Mouse (Mus musculus): ENCODE measurements around the gene Armc6.

Gene Armc6

DNA sequence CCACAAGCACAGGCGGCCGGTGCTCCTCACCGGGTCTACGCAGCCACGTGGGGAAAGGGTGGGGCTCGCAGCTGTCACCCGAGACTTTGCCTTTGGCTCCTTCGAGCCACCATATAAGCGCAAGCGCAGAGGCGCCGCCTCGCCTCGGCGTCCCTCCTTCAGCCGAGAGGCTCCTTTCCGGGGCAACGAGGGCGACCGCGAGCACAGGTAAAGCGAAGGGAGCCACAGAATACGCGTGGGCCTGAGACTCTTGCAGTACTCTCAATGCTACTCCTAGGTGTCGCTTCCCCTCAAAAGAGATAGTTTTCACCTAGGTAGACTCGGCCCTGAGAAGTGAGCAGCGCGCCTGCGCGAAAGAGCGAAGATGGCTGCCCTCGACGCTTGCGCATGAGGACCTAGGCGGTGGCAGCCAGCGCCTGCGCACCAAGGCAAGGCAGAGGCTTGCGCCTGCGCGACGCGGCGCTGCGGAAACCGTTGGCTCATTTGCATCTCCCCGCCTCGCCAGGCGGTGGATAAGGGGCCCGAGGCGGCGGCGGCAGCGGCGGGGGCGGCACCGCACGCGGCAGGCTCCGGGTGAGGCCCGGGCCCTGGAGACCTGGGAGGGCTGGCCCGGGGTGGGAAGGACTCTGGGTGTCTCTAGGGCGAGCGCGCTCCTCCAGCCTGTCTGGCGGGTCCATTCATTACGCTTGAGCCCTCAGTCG, at the start of gene Armc6, which contains the start of gene Sugp2:
Gene Armc6 (minus strand): TSS at position 387 of the 701 bp plus-strand sequence.
Gene Sugp2 (plus strand): TSS at position 147 of the 701 bp plus-strand sequence.
- DNase-seq (ENCODE audit: low read depth, low spot score): peak; percentile 99

DNA sequence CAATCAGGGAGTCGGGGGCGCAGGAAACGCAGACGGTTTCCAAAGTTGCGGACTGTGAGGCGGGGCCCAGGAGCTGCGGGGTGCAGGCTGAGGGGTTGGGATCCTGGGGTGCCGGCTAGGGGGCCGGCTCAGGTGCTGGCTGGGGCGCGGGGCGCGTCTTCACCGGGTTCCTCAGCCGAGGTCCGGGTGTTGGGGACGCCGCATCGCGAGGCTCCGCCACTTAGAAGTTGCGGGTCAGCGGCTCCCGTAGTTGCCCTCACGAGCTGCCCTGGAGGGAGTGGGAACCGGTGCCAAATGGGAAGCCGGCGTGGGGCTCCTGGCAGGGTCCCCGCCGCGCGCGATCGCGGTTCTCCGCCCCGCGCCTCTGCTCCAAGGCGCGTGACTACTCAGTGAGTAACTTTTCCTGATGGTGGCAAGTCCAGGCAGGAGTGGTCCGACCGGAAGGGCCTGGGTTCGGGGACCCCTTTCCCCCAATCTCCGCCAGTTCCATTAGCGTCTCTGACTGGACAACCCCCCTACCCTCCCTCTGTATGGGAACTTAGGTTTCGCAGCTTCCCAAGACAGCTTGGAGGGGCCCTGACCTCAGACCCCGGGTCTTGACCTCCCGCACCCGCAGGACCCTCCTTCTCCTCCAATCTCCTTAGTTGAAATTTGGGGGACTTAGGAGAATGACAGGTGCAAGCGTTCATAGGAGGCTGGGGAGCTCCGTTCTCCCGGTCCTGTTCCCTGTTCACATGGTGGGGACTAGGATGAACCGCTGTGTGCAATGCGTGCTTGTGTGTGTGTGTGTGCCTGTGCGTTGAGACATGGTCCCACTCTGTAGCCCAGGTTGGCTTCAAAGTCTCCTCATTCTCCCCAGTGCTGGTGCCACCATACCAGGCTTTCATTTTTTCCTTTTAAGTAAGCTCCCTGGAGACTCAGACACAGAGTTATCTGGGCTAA, 49.1 kb upstream of the Armc6 start:
- DNase-seq (ENCODE audit: low read depth, low spot score): no peak

- DNase-seq (ENCODE audit: low read depth, low spot score): peak; percentile 86
Measured at GRCm38 (mm10) chr8:70282603-70283135, 48.4 kb upstream of the Armc6 start, which contains the start of gene Homer3. Gene Homer3 (plus strand): TSS chr8:70282827.

- no peak for DNase-seq (ENCODE audit: low read depth, low spot score)
Measured at GRCm38 (mm10) chr8:70281001-70281400, 46.7 kb upstream of the Armc6 start.

- DNase-seq (ENCODE audit: low read depth, low spot score): no peak
Measured at GRCm38 (mm10) chr8:70279266-70279665, 45.0 kb upstream of the Armc6 start.

- DNase-seq (ENCODE audit: low read depth, low spot score): no peak
Measured at GRCm38 (mm10) chr8:70278175-70278574, 43.9 kb upstream of the Armc6 start.

DNA sequence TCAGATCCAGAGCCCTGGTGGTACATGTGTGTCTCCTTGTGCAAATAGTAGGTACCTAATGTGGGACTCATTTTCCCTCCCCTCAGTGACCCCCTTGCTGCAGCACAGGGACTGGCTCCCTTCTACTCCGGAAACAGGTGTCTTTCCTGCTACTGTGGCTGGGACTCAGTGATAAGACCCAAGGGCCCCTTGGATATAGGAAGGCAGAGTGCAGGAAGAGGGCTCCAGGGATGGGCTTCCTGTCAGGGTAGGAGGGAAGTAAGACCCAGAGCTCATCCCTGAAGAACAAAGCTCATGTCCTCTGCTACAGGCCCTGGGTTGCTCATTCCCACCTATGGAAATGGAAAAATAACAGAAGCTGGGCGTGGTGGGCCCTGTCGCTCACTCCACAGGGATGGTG, 42.2 kb upstream of the Armc6 start:
- no peak for DNase-seq (ENCODE audit: low read depth, low spot score)

- DNase-seq (ENCODE audit: low read depth, low spot score): no peak
Measured at GRCm38 (mm10) chr8:70274350-70274749, 40.1 kb upstream of the Armc6 start.

GRCm38 (mm10) chr8:70272949-70273348, 38.7 kb upstream of the Armc6 start:
- peak; percentile 24 for DNase-seq (ENCODE audit: low read depth, low spot score)

DNA sequence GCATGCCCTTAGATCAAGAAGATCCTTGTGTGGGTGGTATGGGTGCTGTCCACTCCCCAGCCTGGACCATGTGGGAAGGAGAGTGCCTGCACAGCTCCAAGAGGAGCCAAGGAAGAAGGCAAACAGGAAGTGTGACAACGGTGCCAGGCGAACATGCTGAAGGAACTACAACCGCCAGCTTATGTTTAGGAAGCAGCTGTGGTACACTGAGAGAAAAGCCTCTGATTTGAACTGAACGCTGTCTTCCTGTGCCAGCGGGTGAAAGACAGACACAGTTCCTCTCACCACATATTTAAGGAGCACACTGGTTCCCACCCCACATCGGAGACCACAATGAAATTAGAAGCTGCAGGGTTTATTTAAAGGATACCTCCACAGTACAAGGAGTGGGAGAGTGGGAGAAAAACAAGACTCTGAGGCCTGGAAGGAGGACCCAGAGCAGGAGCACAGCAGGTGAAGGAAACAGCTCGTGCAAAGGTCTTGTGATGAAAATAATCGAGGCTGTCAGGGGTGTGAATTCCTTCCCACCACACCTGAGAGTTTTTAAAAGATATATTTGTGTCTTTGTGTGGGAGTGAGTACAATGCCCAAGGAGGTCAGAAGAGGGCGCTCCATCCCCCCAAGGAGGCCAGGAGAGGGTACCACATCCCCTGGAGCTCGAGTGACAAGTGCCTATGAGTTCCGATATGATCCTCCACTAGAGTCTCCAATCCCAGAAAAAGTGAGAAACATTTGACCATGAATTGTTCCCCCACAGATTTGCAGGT, 34.7 kb upstream of the Armc6 start:
- DNase-seq (ENCODE audit: low read depth, low spot score): peak; percentile 13

DNA sequence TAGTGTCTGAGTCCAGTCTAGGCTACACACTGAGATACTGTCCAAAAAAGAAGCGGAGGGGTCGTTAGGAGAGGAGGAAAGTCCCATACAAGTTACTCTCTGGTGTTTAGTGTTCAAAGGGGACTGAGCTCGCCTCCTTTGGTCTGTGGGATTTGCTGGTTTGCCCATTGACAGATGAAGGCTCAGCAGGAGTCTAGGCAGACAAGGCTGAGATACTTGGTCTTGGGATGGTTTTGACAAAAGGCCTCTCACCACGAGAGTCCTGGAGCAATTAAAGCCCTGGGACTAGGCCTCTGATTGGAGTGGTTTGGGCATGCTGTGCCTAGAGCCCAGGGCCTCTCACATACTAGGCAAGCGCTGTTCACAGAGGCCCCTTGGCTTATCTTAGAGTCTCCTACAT, 34.0 kb upstream of the Armc6 start:
- DNase-seq (ENCODE audit: low read depth, low spot score): no peak

- DNase-seq (ENCODE audit: low read depth, low spot score): no peak
Measured at GRCm38 (mm10) chr8:70267674-70268073, 33.4 kb upstream of the Armc6 start.

- DNase-seq (ENCODE audit: low read depth, low spot score): no peak
Measured at GRCm38 (mm10) chr8:70259043-70259442, 24.8 kb upstream of the Armc6 start.

- no peak for DNase-seq (ENCODE audit: low read depth, low spot score)
Measured at GRCm38 (mm10) chr8:70258600-70258999, 24.3 kb upstream of the Armc6 start.

DNA sequence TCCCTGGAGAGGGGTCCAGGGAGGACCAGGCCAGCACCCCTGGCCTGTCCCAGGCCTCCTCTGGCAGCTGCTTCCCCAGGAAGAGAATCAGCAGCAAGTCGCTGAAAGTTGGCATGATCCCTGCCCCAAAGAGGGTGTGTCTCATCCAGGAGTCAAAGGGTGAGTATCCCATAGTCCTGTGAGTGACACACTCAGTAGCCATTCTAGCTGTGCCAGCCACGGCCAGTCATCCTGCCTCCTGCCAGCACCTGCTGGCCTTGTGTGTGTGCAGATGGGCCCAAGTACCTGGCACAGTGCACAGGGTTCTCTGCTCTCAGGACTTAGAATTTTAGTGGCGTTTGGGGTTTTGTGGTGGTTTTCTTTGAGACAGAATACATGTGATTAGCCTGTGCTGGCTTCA, 23.2 kb upstream of the Armc6 start:
- DNase-seq (ENCODE audit: low read depth, low spot score): no peak

- no peak for DNase-seq (ENCODE audit: low read depth, low spot score)
Measured at GRCm38 (mm10) chr8:70254628-70255027, 20.4 kb upstream of the Armc6 start.

DNA sequence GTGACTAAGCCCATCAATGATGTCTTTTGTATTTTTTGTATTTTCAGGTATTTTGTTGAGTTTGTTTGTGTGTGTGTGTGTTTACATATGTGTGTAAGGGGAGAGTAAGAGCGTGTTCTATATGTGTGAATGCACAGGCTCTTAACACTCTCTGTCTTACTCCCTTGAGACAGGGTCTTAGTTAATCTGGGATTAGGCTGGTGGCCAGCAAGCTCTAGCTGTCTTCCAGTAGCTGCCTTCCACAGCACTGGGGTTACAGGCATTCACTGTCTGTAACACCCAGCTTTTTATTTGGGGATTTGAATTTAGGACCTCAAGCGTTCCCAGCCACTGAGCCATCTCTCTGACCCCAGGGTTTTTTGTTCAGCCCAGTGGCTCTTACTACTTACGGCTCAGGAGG, 13.6 kb upstream of the Armc6 start:
- DNase-seq (ENCODE audit: low read depth, low spot score): no peak

GRCm38 (mm10) chr8:70246622-70247021, 12.4 kb upstream of the Armc6 start:
- DNase-seq (ENCODE audit: low read depth, low spot score): no peak

GRCm38 (mm10) chr8:70240642-70241041, 6.4 kb upstream of the Armc6 start:
- no peak for DNase-seq (ENCODE audit: low read depth, low spot score)

GRCm38 (mm10) chr8:70237842-70238241, 3.6 kb upstream of the Armc6 start:
- DNase-seq (ENCODE audit: low read depth, low spot score): peak; percentile 30

GRCm38 (mm10) chr8:70234781-70235128, 489 bp upstream of the Armc6 start:
- no peak for DNase-seq (ENCODE audit: low read depth, low spot score)

GRCm38 (mm10) chr8:70233606-70234005, 660 bp downstream of the Armc6 start:
- DNase-seq (ENCODE audit: low read depth, low spot score): no peak
